Mouse (Mus musculus) liver, adult 2 months (tissue): ENCODE results near the gene Daxx.

Experiments used
- CTCF ChIP-seq: fragments of 200-500 bp; IDR thresholded peaks from 2 replicates; pipeline ENCODE4 v1.5.1; 2011; ENCODE audit warnings: low read depth, low read length, control low read depth
- POLR2A ChIP-seq: fragments of 200-500 bp; IDR thresholded peaks from 2 replicates; pipeline ENCODE4 v1.6.1; 2011; ENCODE audit warnings: low read length, control low read depth; ENCODE audit not compliant: insufficient read depth; ENCODE audit errors: extremely low read depth

DNA sequence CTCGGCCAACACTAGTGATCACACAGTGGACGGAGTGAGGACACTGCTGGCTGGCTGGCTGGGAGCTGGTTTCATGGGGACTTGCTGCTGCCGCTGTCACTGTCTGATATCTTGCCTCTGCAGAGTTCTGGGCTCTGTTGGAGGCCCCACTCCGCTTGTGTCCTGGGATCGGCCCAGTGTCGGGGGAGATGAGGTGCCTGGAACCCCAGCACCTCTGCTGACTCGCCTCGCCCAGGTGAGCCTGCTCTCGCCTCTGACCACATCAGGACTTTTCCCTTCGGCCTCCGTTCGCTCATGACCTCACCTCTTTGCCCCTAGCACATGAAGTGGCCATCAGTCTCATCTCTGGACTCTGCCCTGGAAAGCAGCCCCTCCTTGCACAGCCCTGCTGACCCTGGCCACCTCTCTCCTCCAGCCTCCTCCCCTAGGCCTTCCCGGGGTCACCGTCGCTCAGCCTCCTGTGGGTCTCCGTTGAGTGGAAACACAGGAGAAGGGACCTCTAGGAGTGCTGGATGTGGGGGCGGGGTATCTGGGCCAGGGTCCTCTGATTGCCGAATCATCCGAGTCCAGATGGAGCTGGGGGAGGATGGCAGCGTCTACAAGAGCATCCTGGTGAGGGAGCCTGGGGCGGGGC lies 26.3 kb downstream of the Daxx start:
- no peak for TF ChIP-seq CTCF
- TF ChIP-seq POLR2A, result no peak
